Mouse (Mus musculus) spleen, embryonic (tissue): ENCODE measurements at regions not wholly inside any gene's neighbourhood (a gene's known extent, or its start where the extent isn't known, plus 50 kb on each side); places are given as distances from the start of the nearest gene placed in this dataset.
"Not testable (repeated sequence)": the region's sequence is repeated elsewhere in the genome, so short reads cannot be mapped to it uniquely, and the experiment has no call there.

Experiments used
- CTCF ChIA-PET: fragments of 350-600 bp; sonication (Branson Sonifier 250); formaldehyde crosslinking; loops from one replicate; lab custom pipeline; 2022; lab: Charles Lee

- CTCF ChIA-PET = interaction anchor here (0.5 kb wide), 1 partner anchor 21 kb away, joined by 4 read pairs; no protein-coding TSS in a partner anchor
Observed at GRCm38 (mm10) chr12:69524337-69525035, 58.3 kb downstream of the Vcpkmt start.

GRCm38 (mm10) chr12:69519869-69520268 is 63.0 kb downstream of the Vcpkmt start:
- CTCF ChIA-PET = interaction anchor here (0.5 to 0.6 kb wide), 2 partner anchors 10 to 13 kb away, joined by 3 to 4 read pairs; no protein-coding TSS in a partner anchor

- CTCF ChIA-PET = interaction anchor here (0.5 to 0.6 kb wide), 3 partner anchors 14 to 308 kb away, joined by 3 to 4 read pairs (median 3); no protein-coding TSS in a partner anchor
Observed at GRCm38 (mm10) chr12:69519028-69519427, 63.8 kb downstream of the Vcpkmt start.

GRCm38 (mm10) chr12:69517616-69518015 is 65.2 kb downstream of the Vcpkmt start:
- CTCF ChIA-PET = no interaction called here

- CTCF ChIA-PET = interaction anchor here (0.6 to 1.6 kb wide), 2 partner anchors 22 to 142 kb away, joined by 3 to 10 read pairs; no protein-coding TSS in a partner anchor
Observed at GRCm38 (mm10) chr12:69516314-69516916, 66.4 kb downstream of the Vcpkmt start.

- CTCF ChIA-PET = interaction anchor here (1.6 kb wide), 1 partner anchor 22 kb away, joined by 3 read pairs; no protein-coding TSS in a partner anchor
Observed at GRCm38 (mm10) chr12:69515850-69516249, 67.0 kb downstream of the Vcpkmt start.

- CTCF ChIA-PET = interaction anchor here (1.6 kb wide), 1 partner anchor 23 kb away, joined by 3 read pairs; no protein-coding TSS in a partner anchor
Observed at GRCm38 (mm10) chr12:69515117-69515516, 67.7 kb downstream of the Vcpkmt start.

- CTCF ChIA-PET = interaction anchor here (0.6 kb wide), 1 partner anchor 177 kb away, joined by 3 read pairs; no protein-coding TSS in a partner anchor
Observed at GRCm38 (mm10) chr12:69513166-69513565, 69.7 kb downstream of the Vcpkmt start.

- CTCF ChIA-PET = interaction anchor here (0.7 kb wide), 1 partner anchor 9 kb away, joined by 4 read pairs; no protein-coding TSS in a partner anchor
Observed at GRCm38 (mm10) chr12:69510736-69511135, 72.1 kb downstream of the Vcpkmt start.

GRCm38 (mm10) chr12:69509180-69509579 is 73.6 kb downstream of the Vcpkmt start:
- CTCF ChIA-PET = not testable (repeated sequence)

- CTCF ChIA-PET = interaction anchor here (1.1 kb wide), 1 partner anchor 43 kb away, joined by 3 read pairs; no protein-coding TSS in a partner anchor
Observed at GRCm38 (mm10) chr12:69507906-69508305, 74.9 kb downstream of the Vcpkmt start.

GRCm38 (mm10) chr12:69507333-69507732 is 75.5 kb downstream of the Vcpkmt start:
- CTCF ChIA-PET = interaction anchor here (1.1 kb wide), 1 partner anchor 42 kb away, joined by 3 read pairs; no protein-coding TSS in a partner anchor

- CTCF ChIA-PET = interaction anchor here (0.6 kb wide), 1 partner anchor 132 kb away, joined by 3 read pairs; no protein-coding TSS in a partner anchor
Observed at GRCm38 (mm10) chr12:69502706-69503070, 80.1 kb downstream of the Vcpkmt start.

GRCm38 (mm10) chr12:69501783-69502705 is 80.8 kb downstream of the Vcpkmt start:
- CTCF ChIA-PET = interaction anchor here (0.6 to 0.7 kb wide), 3 partner anchors 17 to 138 kb away, joined by 3 to 7 read pairs (median 3); no protein-coding TSS in a partner anchor

GRCm38 (mm10) chr12:69501346-69501730 is 81.5 kb downstream of the Vcpkmt start:
- CTCF ChIA-PET = interaction anchor here (0.6 to 0.7 kb wide), 3 partner anchors 17 to 137 kb away, joined by 3 to 7 read pairs (median 3); no protein-coding TSS in a partner anchor

- CTCF ChIA-PET = interaction anchor here (0.6 to 0.7 kb wide), 4 partner anchors 16 to 136 kb away, joined by 3 to 7 read pairs (median 3); no protein-coding TSS in a partner anchor
Observed at GRCm38 (mm10) chr12:69500600-69501345, 82.1 kb downstream of the Vcpkmt start.

- CTCF ChIA-PET = no interaction called here
Observed at GRCm38 (mm10) chr12:69497121-69497520, 85.7 kb downstream of the Vcpkmt start.

- CTCF ChIA-PET = no interaction called here
Observed at GRCm38 (mm10) chr12:69496341-69496904, 86.4 kb downstream of the Vcpkmt start.

- CTCF ChIA-PET = no interaction called here
Observed at GRCm38 (mm10) chr12:69495776-69496175, 87.1 kb downstream of the Vcpkmt start.

- CTCF ChIA-PET = no interaction called here
Observed at GRCm38 (mm10) chr12:69494648-69495047, 88.2 kb downstream of the Vcpkmt start.
